Mouse (Mus musculus) right cerebral cortex, postnatal 14 days (tissue): ENCODE measurements around the gene Vdac2.

ENCODE experiments used
- DNase-seq: peaks from one replicate; pipeline ENCODE4 v3.0.0; 2022

Vdac2 gene

GRCm38 (mm10) chr14:21820880-21821505, 4.0 kb upstream of the Vdac2 start:
- no peak for DNase-seq

DNA sequence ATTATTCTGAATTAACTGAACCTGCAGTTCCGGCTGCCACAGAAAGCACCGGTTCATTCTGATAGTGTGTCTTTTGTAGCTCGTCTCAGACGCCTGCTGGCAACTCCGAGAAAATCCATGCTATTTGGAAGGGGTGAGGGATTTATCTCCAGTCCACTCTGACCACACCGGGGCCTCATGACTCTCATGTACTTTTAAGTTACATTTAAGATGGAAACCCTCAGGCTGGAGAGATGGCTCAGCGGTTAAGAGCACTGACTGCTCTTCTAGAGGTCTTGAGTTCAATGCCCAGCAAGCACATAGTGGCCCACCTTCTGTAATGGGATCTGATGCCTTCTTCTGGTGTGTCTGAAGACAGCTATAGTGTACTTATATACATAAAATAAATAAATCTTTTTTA, 2.7 kb upstream of the Vdac2 start:
- no peak for DNase-seq

- peak; percentile 70 for DNase-seq
These were observed 2.2 kb upstream of the Vdac2 start for GRCm38 (mm10) chr14:21822795-21823374.

DNA sequence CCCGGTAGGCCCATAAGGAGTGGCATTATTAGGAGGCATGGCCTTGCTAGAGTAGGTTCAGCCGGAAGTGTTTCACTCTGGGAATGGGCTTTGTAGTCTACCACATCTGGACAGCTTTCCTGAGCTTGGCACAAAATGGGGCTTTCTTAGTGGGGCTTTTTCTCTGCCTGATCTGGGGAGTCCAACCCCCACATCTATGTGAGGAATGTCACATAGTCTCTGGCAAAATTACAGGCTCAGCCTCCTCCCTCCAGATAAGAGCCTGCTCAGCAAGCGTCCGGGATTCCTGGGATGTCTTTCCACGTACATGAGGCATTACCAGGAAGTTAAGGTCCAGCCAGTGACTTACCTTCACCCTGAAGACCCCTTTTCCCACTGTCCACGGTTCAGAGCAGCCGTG, 1.1 kb upstream of the Vdac2 start:
- no peak for DNase-seq

- DNase-seq, result no peak
These were observed 901 bp downstream of the Vdac2 start for GRCm38 (mm10) chr14:21825786-21826491.

- peak; percentile 95 for DNase-seq
These were observed 6.1 kb downstream of the Vdac2 start for GRCm38 (mm10) chr14:21830876-21831767.

DNA sequence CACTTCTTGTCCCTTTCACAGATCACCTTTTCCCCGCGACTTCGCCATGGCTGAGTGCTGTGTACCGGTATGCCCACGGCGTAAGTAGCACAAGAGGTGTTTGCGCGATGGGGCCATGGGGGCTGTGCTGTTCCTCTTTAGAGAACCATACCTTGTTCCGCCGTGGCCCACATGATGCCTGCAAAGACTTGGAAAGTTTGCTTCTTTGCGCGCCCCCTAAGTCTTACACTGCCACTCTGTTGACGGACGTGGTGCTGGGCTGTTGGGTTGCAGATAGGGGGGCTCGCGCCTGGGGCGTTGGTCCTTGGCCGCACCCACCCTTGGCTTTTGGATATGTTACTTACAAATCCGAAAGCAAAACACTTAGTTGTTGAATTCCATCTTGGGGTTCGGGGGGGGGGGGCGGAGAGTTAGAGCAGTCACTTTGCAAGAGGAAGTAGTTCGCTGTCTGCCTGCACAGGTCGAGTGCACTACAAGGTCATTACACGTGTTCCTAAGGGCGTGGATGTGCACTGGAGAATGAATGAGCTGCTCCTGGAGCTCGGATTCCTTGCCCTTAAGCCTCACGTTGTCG, 6.9 kb downstream of the Vdac2 start:
- DNase-seq, result no peak

- DNase-seq, result no peak
These were observed 13.4 kb downstream of the Vdac2 start for GRCm38 (mm10) chr14:21838336-21839017.

DNA sequence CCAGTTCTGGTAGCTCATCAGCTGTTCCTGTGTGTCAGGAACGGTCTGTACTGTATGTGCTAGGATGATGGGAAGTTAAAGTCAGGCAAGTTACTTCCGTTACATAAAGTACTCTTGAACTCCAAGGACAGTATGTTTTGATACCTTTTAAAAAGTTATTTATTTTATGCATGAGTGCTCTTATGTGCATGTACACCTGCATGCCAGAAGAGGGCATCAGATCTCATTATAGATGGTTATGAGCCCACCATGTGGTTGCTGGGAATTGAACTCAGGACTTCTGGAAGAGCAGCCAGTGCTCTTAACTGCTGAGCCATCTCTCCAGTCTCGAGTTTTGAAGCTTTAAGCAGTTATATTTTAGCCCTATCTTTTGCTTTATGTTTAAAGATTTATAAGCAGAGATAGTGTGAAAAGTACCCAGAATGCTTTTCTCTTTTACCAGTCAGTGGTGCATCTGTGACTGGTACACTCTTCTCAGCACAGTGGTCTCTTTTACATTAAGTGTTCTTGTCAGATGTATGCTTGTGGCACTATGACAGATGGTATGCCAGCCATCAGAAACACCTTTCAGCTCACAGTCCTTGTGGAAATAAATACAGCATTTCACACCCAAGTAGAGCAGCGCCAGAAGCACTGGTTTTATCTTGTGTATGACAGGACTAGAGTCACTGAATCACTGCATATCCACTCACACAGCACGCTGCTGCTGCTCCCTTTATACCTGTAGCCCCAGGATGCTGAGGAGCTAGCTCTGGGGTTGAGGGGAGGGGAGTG, 17.0 kb downstream of the Vdac2 start:
- DNase-seq, result no peak

DNA sequence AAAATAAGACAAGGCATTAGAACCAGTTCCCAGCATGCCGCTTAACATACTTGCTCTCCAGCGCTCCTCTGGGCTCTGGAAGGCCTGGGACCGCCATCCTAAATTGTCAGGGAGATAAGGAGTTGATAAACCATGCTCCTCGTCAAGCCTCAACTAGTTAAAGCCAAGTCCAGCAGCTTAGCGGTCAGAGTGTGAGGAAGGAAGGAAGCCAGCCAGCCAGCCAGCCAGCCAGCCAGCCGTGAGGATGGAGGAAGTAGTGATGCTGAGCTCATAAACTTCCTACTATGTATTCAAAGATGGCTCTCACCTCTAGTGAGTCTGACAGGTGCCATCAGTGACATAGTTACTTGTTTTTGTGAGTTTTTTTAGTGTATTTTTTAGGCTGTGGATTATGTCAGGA, 18.2 kb downstream of the Vdac2 start:
- DNase-seq, result no peak

DNA sequence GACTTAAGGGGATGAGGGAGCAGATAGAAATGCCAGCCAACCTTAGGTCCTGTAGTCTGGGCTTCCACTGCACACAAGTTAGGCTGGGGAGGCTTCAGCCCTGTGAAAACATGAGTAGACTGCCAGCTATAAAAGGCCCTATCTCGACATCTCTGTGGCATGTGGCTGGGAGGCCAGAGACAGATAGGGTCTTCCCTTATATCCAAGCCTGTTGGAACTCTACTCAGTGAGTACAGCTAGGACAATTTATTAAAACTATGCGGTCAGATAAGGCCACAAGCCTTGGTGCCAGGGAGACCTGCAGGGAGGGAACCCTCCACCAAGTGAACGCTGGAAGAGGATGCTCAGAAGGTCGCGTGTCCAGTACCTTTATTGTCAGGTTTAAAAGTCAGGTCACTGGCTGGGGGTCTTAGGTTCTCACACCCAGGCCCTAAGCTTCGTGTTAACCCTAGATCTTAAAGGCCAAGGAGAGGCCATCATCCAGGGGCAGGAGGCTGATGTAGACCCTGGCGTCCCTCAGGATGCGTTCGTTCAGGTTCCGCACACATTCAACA, 21.9 kb downstream of the Vdac2 start:
- DNase-seq, result no peak

- DNase-seq, result peak; percentile 45
These were observed 22.5 kb downstream of the Vdac2 start for GRCm38 (mm10) chr14:21847381-21848165.

DNA sequence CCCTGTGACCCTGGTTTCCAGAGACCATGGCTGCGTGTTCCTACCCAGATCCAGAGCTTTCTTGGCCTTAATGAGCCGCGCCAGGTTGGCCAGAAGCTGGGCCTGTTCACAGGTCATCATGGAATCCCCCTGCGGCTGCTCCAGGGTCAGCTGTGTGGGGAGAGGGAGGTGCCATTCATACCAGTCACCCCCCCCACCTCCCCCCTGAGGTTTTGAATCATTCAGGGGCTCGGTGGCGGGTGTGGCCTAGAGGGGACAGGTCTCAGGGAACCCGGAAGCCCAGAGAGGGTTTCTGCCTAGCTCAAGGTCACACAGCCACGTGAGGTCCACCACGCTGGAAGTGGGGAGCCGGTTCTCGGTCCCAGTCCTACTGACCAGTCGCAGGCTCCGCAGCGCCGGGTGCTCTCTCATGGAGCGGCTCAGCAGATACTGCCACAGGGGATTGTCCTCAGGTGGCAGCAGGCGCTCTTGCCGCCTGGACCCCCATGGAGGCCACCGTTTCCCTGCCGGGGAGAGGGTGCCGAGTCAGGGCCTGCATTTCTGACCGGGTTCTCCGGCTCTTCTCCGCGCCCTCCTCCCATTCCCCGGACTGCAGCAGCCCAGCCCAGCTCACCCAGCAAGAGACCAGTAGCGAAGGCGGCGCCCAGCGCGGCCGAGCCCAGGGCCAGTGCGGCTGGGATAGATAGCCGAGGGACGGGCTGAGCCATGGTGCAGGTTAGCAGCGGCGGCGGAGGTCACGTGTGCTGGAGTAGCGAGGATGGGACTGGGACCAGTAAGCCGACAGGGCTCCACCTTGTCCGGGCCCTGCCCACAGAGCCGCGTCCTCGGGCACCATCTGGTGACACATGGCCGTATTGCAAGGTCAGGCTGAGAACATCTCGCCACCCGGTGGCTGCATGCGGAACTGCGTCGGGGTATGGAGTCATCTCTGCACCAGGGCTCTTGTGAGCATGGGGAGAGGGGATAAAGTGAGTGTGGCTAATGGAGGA, 23.4 kb downstream of the Vdac2 start, which contains the start of gene Comtd1:
Gene Comtd1 (minus strand): TSS at position 812 of the 989 bp plus-strand sequence.
- peak; percentile 94 for DNase-seq

- no peak for DNase-seq
These were observed 24.7 kb downstream of the Vdac2 start for GRCm38 (mm10) chr14:21849524-21850418.

- DNase-seq, result no peak
These were observed 25.5 kb downstream of the Vdac2 start for GRCm38 (mm10) chr14:21850419-21851127.

DNA sequence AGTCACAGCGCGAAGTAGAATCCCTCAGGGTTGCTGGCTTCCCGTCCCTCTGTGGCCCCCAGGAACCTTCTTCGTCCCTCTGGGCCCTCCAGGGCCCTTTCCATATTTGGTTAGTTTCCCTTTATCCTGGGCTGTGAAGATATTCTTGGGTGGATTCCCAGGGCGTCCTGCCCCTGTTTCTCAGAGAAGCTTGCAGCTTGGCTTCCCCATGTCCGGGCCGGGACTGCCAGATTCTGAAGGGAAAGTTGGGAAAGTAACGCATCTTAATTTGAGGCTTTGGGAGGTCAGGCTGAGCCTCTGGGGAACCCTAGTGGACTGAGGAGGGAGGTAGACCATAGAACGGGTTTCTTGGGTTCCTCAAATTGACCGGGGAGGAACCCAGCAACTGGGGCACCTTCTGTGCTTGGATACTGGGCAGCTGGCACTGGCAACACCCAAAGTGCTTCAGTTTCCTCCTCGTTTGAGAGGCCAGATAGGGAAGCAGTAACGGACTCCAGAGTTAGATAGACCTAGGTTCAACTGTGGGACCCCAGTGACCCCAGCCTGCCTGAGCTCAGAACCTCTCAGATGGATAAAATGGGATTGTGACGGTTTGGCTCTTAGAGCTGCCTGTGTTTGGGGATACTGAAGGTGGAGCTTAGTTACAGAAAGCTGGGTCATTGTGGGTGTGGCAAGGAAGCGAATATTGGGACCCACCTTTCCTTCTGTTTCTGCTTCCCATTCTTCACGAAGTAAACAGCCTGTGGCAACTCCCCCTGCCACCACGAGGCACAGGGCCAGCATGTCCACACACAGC, 27.2 kb downstream of the Vdac2 start:
- DNase-seq, result no peak
